Mouse (Mus musculus): ENCODE results near the gene Slc1a7. TPM values are rescaled to one million over a fixed set of nuclear protein-coding genes. Genes with fewer than 3 reads are reported as not detected.

The Slc1a7 gene
- polyA plus RNA-seq, 2 experiments: 0.03 TPM; not detected in 1

DNA sequence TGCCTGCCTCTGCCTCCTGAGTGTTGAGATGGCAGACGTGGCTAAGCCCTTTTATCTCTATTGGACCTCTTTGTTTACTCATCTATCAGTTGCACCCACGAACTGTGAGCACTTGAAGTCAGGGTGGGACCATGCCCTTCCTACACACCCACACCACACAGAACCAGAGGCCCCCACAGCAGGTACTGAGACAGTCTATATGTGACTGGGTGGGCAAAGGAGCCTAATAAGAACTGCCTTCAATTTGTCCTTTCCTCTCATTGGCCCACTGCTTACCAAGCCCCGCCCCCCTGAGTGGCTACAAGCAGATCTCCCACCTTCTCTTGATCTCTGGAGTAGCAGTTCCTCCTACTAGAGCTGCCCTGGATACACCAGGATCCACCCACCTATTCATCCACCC is 58.1 kb downstream of the Slc1a7 start:
- no peaks in the 10 kb centered on the region for H3K36me3 ChIP-seq (replicated peaks; ENCODE audit: control insufficient read depth, insufficient read depth, low read depth)
- H3K27ac ChIP-seq: no peak overlapping the region
- peaks cover 18% of the 10 kb centered on the region for H3K27me3 ChIP-seq (ENCODE audit: control insufficient read depth, insufficient read depth, low read length)
- H3K9me3 ChIP-seq (ENCODE audit: control insufficient read depth, low read length): no peaks in the 10 kb centered on the region
- peaks cover 10 to 17% of the 10 kb centered on the region in 2 experiments for H3K4me1 ChIP-seq (replicated peaks; ENCODE audit: control insufficient read depth in 2 of 2, insufficient read depth in 2 of 2, low read length in 1 of 2)
- peak; percentile 30 to 33 (median 33) for DNase-seq (ENCODE audit: low read depth in 3 of 3, low spot score in 3 of 3)
- H3K9ac ChIP-seq (replicated peaks): no peak overlapping the region
- ATAC-seq (ENCODE audit: insufficient read depth): peak; percentile 81
- H3K4me3 ChIP-seq (ENCODE audit: insufficient read depth in 1 of 2, low read depth in 2 of 2, low read length in 2 of 2): no peak overlapping the region
- peak overlapping the region; percentile 52 for H3K4me2 ChIP-seq (ENCODE audit: low read depth)
- WGBS (ENCODE audit: insufficient replicate concordance): 13% methylated on average over 3 of the region's 3 CpGs
- TF ChIP-seq CTCF (IDR thresholded peaks at IDR 0.05; ENCODE audit: low read depth) (no peak), EP300 (IDR thresholded peaks at IDR 0.05; ENCODE audit: low read depth) (peak; percentile 34; the same call in 1 of the 2 replicates)

GRCm38 (mm10) chr4:108030888-108031501 is 62.9 kb downstream of the Slc1a7 start:
- 6% methylated on average over 22 of the region's 22 CpGs for WGBS (ENCODE audit: insufficient replicate concordance)
- Histone ChIP-seq H3K27ac (no peak overlapping the region), H3K4me2 (ENCODE audit: low read depth) (peak overlapping the region; percentile 62), H3K27me3 (ENCODE audit: control insufficient read depth, insufficient read depth, low read length) (peaks cover 41% of the 10 kb centered on the region), H3K9me3 (ENCODE audit: control insufficient read depth, low read length) (no peaks in the 10 kb centered on the region), H3K9ac (replicated peaks) (no peak overlapping the region), H3K4me1 (replicated peaks; ENCODE audit: control insufficient read depth in 2 of 2, insufficient read depth in 2 of 2, low read length in 1 of 2) (peaks cover 4 to 14% of the 10 kb centered on the region in 2 experiments), H3K36me3 (replicated peaks; ENCODE audit: control insufficient read depth, insufficient read depth, low read depth) (no peaks in the 10 kb centered on the region), H3K4me3 (ENCODE audit: insufficient read depth in 1 of 2, low read depth in 2 of 2, low read length in 2 of 2) (peak overlapping the region in 1 of 2 experiments; percentile 43; a peak in 3 of 4 replicates)
- ATAC-seq (ENCODE audit: insufficient read depth) (no peak), DNase-seq (ENCODE audit: low read depth in 3 of 3, low spot score in 3 of 3) (no peak)
- TF ChIP-seq CTCF (IDR thresholded peaks at IDR 0.05; ENCODE audit: low read depth) (no peak), EP300 (IDR thresholded peaks at IDR 0.05; ENCODE audit: low read depth) (no peak)

- Histone ChIP-seq H3K4me3 (ENCODE audit: insufficient read depth in 1 of 2, low read depth in 2 of 2, low read length in 2 of 2) (peak overlapping the region; percentile 20 to 43), H3K4me2 (ENCODE audit: low read depth) (peak overlapping the region; percentile 62), H3K4me1 (replicated peaks; ENCODE audit: control insufficient read depth in 2 of 2, insufficient read depth in 2 of 2, low read length in 1 of 2) (peaks cover 0 to 7% of the 10 kb centered on the region in 2 experiments; a peak in 2 of 4 replicates), H3K9me3 (ENCODE audit: control insufficient read depth, low read length) (no peaks in the 10 kb centered on the region), H3K36me3 (replicated peaks; ENCODE audit: control insufficient read depth, insufficient read depth, low read depth) (no peaks in the 10 kb centered on the region), H3K9ac (replicated peaks) (no peak overlapping the region), H3K27me3 (ENCODE audit: control insufficient read depth, insufficient read depth, low read length) (peaks cover 41% of the 10 kb centered on the region), H3K27ac (no peak overlapping the region)
- ATAC-seq (ENCODE audit: insufficient read depth) (no peak), DNase-seq (ENCODE audit: low read depth in 3 of 3, low spot score in 3 of 3) (no peak)
- under 1% methylated on average over 81 of the region's 86 CpGs for WGBS (ENCODE audit: insufficient replicate concordance)
- TF ChIP-seq EP300 (IDR thresholded peaks at IDR 0.05; ENCODE audit: low read depth) (no peak), CTCF (IDR thresholded peaks at IDR 0.05; ENCODE audit: low read depth) (no peak)
Measured at GRCm38 (mm10) chr4:108031502-108032351, 63.6 kb downstream of the Slc1a7 start.

DNA sequence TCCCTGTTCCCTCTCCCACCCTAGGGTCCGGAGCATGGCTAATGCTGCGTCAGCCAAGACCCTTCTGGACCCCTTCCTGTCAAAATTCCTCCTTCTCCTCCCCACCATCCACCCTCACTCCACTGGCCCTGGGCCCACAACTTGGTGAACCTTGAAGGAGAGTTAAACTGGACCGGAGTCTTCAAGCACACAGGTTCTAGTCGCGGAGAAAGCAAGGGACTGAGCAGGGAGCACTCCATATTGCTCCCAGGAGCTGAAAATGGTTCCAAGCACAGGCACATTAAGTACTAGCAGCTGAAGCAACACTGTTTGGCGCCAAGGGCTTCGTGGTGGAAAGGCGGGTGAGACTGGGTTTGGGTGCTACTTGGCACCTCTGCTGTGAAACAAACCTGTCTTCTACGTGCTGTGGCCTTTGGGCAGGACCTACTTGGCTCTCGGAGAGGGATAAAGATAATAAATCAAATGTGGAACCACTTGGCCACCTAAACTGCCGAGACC is 64.3 kb downstream of the Slc1a7 start:
- H3K4me2 ChIP-seq (ENCODE audit: low read depth): peak overlapping the region; percentile 62; the same call in 1 of the 2 replicates
- no peak overlapping the region for H3K9ac ChIP-seq (replicated peaks)
- ATAC-seq (ENCODE audit: insufficient read depth) (no peak), DNase-seq (ENCODE audit: low read depth in 3 of 3, low spot score in 3 of 3) (no peak)
- peaks cover 41% of the 10 kb centered on the region for H3K27me3 ChIP-seq (ENCODE audit: control insufficient read depth, insufficient read depth, low read length)
- no peak for TF ChIP-seq EP300 (IDR thresholded peaks at IDR 0.05; ENCODE audit: low read depth)
- TF ChIP-seq CTCF (IDR thresholded peaks at IDR 0.05; ENCODE audit: low read depth): no peak
- H3K27ac ChIP-seq: no peak overlapping the region
- H3K9me3 ChIP-seq (ENCODE audit: control insufficient read depth, low read length): no peaks in the 10 kb centered on the region
- WGBS (ENCODE audit: insufficient replicate concordance): 43% methylated on average over 11 of the region's 11 CpGs
- H3K36me3 ChIP-seq (replicated peaks; ENCODE audit: control insufficient read depth, insufficient read depth, low read depth): no peaks in the 10 kb centered on the region
- H3K4me3 ChIP-seq (ENCODE audit: insufficient read depth in 1 of 2, low read depth in 2 of 2, low read length in 2 of 2): no peak overlapping the region
- H3K4me1 ChIP-seq (replicated peaks; ENCODE audit: control insufficient read depth in 2 of 2, insufficient read depth in 2 of 2, low read length in 1 of 2): peaks cover 0 to under 1% of the 10 kb centered on the region in 2 experiments; a peak in 2 of 4 replicates
